Mouse (Mus musculus) heart, embryonic 11.5 days (tissue): ENCODE measurements around the gene Ush2a. TPM values are rescaled to one million over a fixed set of nuclear protein-coding genes. Genes with fewer than 3 reads are reported as not detected.

Source experiments
- ATAC-seq: fragments of 200-750 bp; cut with Nextera tagmentation; replicated peaks from 2 replicates; pipeline ENCODE4 v1.8.0; 2017; ENCODE audit warnings: moderate library complexity; ENCODE audit not compliant: insufficient number of reproducible peaks, low FRiP score, low TSS enrichment
- H3K27ac ChIP-seq: fragments of 300-500 bp; sonication (generic); 2 replicates; pipeline ENCODE4 v1.5.1; 2014; ENCODE audit warnings: mild to moderate bottlenecking, low read depth, low read length
- H3K27me3 ChIP-seq: fragments of 300-500 bp; sonication (generic); 2 replicates; pipeline ENCODE4 v1.6.1; 2014; ENCODE audit warnings: mild to moderate bottlenecking, low read length, mixed read lengths; ENCODE audit not compliant: control insufficient read depth, insufficient read depth
- H3K36me3 ChIP-seq: fragments of 300-500 bp; sonication (generic); 2 replicates; pipeline ENCODE4 v1.6.1; 2014; ENCODE audit warnings: mild to moderate bottlenecking, low read length, moderate library complexity, mixed read lengths; ENCODE audit not compliant: control insufficient read depth, insufficient read depth
- H3K4me1 ChIP-seq: fragments of 300-500 bp; sonication (generic); 2 replicates; pipeline ENCODE4 v1.6.1; 2014; ENCODE audit warnings: low read length; ENCODE audit not compliant: control insufficient read depth, insufficient read depth
- H3K4me2 ChIP-seq: fragments of 300-500 bp; sonication (generic); 2 replicates; pipeline ENCODE4 v1.6.1; 2014; ENCODE audit warnings: mild to moderate bottlenecking, moderate library complexity
- H3K4me3 ChIP-seq: fragments of 300-500 bp; sonication (generic); 2 replicates; pipeline ENCODE4 v1.5.1; 2014; ENCODE audit warnings: low read depth, low read length
- H3K9ac ChIP-seq: fragments of 300-500 bp; sonication (generic); 2 replicates; pipeline ENCODE4 v1.6.1; 2014; ENCODE audit warnings: mild to moderate bottlenecking, low read depth, low read length, moderate library complexity
- H3K9me3 ChIP-seq: fragments of 300-500 bp; sonication (generic); replicated peaks from 2 replicates; pipeline ENCODE4 v1.6.1; 2016; ENCODE audit warnings: low read length; ENCODE audit not compliant: control insufficient read depth
- WGBS: fragments of 180-500 bp; shearing (Covaris S2); extraction: QIAGEN DNeasy Blood & Tissue Kit; methylation state at CpG from one replicate; pipeline ENCODE4 v1.1.7; 2014; ENCODE audit not compliant: insufficient replicate concordance; 5-methylcytosine and 5-hydroxymethylcytosine counted together
- polyA plus RNA-seq: library from polyadenylated mRNA; unstranded; fragments of >200 nt; fragmentation: Nextera tagmentation; extraction: Ambion mirVana; gene quantifications from 2 replicates; pipeline ENCODE4 v1.2.1, GENCODE M21; 2014

Ush2a gene
- polyA plus RNA-seq, 1 experiment from 2014 or later = 0.03 TPM

GRCm38 (mm10) chr1:188260259-188261107, 1.3 kb upstream of the Ush2a start:
- 76% methylated on average over 6 of the region's 6 CpGs for WGBS
- Histone ChIP-seq H3K9ac (no peak overlapping the region), H3K4me3 (no peak overlapping the region), H3K4me1 (no peaks in the 10 kb centered on the region), H3K27ac (no peak overlapping the region), H3K9me3 (no peaks in the 10 kb centered on the region), H3K36me3 (no peaks in the 10 kb centered on the region), H3K4me2 (no peak overlapping the region), H3K27me3 (no peaks in the 10 kb centered on the region)
- ATAC-seq = no peak

- H3K4me1 ChIP-seq = peaks cover 5% of the 10 kb centered on the region; the same call in 1 of the 2 replicates
- H3K9me3 ChIP-seq = no peaks in the 10 kb centered on the region
- H3K27me3 ChIP-seq = no peaks in the 10 kb centered on the region
- peak overlapping the region; percentile 32 for H3K4me2 ChIP-seq
- no peak overlapping the region for H3K27ac ChIP-seq
- no peak overlapping the region for H3K9ac ChIP-seq
- H3K4me3 ChIP-seq = no peak overlapping the region
- ATAC-seq = no peak
- H3K36me3 ChIP-seq = no peaks in the 10 kb centered on the region
- 40% methylated on average over 11 of the region's 11 CpGs for WGBS
These were observed 5.4 kb downstream of the Ush2a start for GRCm38 (mm10) chr1:188267127-188267722.

DNA sequence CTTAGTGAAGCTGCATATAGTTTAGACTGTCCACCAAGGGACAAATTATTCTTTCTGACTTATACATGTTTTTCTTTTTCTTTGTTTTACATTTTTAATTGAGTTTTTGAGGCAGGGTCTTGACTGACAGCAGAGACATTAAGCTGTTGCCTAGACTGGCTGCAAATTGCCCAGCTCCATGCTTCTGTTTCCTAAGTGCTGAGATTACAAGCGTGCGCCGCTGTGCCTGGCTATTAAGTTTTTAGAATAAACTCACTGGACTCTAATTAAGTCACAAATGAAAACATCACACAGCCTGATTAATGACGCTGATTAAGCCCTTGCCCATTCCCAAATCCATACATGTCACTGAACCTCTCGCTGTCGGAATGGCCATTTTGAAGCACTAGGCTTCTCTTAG, 7.2 kb downstream of the Ush2a start:
- no peak overlapping the region for H3K9ac ChIP-seq
- H3K27me3 ChIP-seq = no peaks in the 10 kb centered on the region
- ATAC-seq = no peak
- 81% methylated on average over 6 of the region's 6 CpGs for WGBS
- H3K4me3 ChIP-seq = no peak overlapping the region
- peaks cover 5% of the 10 kb centered on the region; the same call in 1 of the 2 replicates for H3K4me1 ChIP-seq
- H3K4me2 ChIP-seq = no peak overlapping the region
- no peaks in the 10 kb centered on the region for H3K9me3 ChIP-seq
- no peaks in the 10 kb centered on the region for H3K36me3 ChIP-seq
- H3K27ac ChIP-seq = no peak overlapping the region

DNA sequence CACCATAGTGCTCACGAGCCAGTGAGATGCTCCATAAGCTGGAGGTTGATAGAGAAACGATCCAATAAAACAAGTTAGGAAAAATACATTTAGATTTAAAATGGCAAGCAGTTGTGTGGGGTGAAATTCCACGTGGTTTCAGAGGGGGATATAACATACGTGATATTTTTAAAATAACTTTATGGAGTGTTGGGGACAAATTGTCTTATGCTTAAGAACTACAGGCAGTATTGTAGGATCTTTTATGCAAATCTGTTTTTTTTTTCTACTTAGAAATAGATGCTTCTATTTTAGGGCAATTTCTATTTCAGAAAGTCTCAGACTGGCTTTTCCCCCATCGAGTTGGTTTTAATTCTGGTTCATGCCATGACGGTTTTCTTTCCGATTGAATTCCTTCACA, 51.5 kb downstream of the Ush2a start:
- Histone ChIP-seq H3K9me3 (no peaks in the 10 kb centered on the region), H3K4me1 (no peaks in the 10 kb centered on the region), H3K36me3 (no peaks in the 10 kb centered on the region), H3K9ac (no peak overlapping the region), H3K27ac (no peak overlapping the region), H3K27me3 (no peaks in the 10 kb centered on the region), H3K4me2 (no peak overlapping the region), H3K4me3 (no peak overlapping the region)
- ATAC-seq = no peak
- WGBS = 83% methylated on average over 7 of the region's 7 CpGs

DNA sequence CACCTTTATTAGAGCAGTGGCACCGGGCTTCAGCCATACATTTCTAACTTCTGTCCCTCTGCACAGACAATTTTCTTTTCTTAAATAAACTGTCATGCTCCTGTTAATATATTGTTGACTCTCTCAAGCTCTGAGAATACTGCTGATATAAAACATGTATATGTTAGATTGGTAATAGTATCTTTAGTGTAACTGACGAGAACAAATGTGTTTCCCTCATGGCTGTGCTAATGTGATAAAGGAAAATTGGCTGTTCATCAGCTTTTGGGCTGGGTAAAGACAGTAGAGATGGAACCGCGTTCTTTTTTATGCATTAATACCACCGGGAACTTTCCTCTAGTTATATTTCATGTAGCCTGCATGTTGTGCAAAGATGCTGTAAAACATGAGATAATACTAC, 54.8 kb downstream of the Ush2a start:
- WGBS = 83% methylated on average over 5 of the region's 5 CpGs
- no peak for ATAC-seq
- Histone ChIP-seq H3K36me3 (no peaks in the 10 kb centered on the region), H3K4me1 (no peaks in the 10 kb centered on the region), H3K9me3 (no peaks in the 10 kb centered on the region), H3K27ac (no peak overlapping the region), H3K27me3 (no peaks in the 10 kb centered on the region), H3K9ac (no peak overlapping the region), H3K4me2 (no peak overlapping the region), H3K4me3 (no peak overlapping the region)

GRCm38 (mm10) chr1:188320204-188320603, 58.4 kb downstream of the Ush2a start:
- no peak overlapping the region for H3K27ac ChIP-seq
- no peaks in the 10 kb centered on the region for H3K4me1 ChIP-seq
- 72% methylated on average over 4 of the region's 4 CpGs for WGBS
- no peaks in the 10 kb centered on the region for H3K36me3 ChIP-seq
- no peaks in the 10 kb centered on the region for H3K9me3 ChIP-seq
- no peaks in the 10 kb centered on the region for H3K27me3 ChIP-seq
- no peak overlapping the region for H3K9ac ChIP-seq
- H3K4me2 ChIP-seq = no peak overlapping the region
- ATAC-seq = no peak
- H3K4me3 ChIP-seq = no peak overlapping the region

GRCm38 (mm10) chr1:188321534-188321933, 59.7 kb downstream of the Ush2a start:
- H3K4me3 ChIP-seq = no peak overlapping the region
- no peak overlapping the region for H3K4me2 ChIP-seq
- H3K4me1 ChIP-seq = no peaks in the 10 kb centered on the region
- H3K9ac ChIP-seq = no peak overlapping the region
- no peak for ATAC-seq
- no peak overlapping the region for H3K27ac ChIP-seq
- no peaks in the 10 kb centered on the region for H3K36me3 ChIP-seq
- no peaks in the 10 kb centered on the region for H3K9me3 ChIP-seq
- WGBS = 77% methylated on average over 7 of the region's 7 CpGs
- H3K27me3 ChIP-seq = no peaks in the 10 kb centered on the region

DNA sequence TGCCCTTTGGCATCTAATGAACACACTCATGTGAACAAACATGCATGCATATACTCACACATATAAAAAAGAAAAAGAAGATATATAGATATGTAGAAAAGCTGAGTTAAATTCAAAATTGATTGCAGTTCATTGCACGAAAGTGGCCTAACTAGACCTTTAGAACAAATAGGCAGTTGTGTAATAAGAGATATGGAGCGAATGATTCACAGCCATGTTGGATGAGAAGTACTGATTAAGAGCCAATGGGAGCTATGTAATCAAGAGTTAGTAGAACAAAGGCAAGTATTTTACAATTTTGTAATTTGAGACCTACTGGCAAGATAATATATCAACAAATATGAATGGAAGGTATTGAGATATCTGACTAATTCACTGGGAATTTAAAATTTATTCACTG, 68.6 kb downstream of the Ush2a start:
- no peak overlapping the region for H3K27ac ChIP-seq
- no peaks in the 10 kb centered on the region for H3K27me3 ChIP-seq
- H3K4me2 ChIP-seq = no peak overlapping the region
- H3K4me1 ChIP-seq = no peaks in the 10 kb centered on the region
- H3K36me3 ChIP-seq = no peaks in the 10 kb centered on the region
- whole genome bisulfite sequencing = 76% methylated on average over 2 of the region's 2 CpGs
- no peak for ATAC-seq
- H3K9ac ChIP-seq = no peak overlapping the region
- H3K9me3 ChIP-seq = no peaks in the 10 kb centered on the region
- H3K4me3 ChIP-seq = no peak overlapping the region

DNA sequence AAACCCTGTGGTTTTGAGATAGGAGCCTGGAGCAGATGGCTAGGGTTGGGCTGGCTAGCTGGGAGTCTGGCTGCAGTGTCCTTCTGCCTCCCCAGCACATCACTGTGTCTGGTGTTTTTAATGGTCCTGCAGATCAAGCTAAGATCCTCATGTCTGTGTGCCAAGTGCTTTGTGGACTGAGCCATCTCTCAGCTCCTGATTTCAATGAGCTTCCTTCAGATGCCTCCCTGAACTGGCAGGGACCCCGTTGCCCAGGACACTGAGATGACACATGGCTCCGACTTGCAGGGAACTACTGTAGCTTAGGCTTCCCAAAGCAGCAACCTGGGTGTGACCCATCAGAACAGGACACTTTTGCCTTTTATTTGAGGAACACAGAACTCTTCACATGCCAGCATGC, 72.1 kb downstream of the Ush2a start:
- ATAC-seq = no peak
- Histone ChIP-seq H3K27me3 (no peaks in the 10 kb centered on the region), H3K9me3 (no peaks in the 10 kb centered on the region), H3K36me3 (no peaks in the 10 kb centered on the region), H3K4me1 (no peaks in the 10 kb centered on the region), H3K4me2 (no peak overlapping the region), H3K4me3 (no peak overlapping the region), H3K27ac (no peak overlapping the region), H3K9ac (no peak overlapping the region)
- 63% methylated on average over 2 of the region's 2 CpGs for WGBS
